Mouse (Mus musculus): ENCODE results near the gene Mfsd10. TPM values are rescaled to one million over a fixed set of nuclear protein-coding genes. Genes with fewer than 3 reads are reported as not detected.

Gene Mfsd10
- 10 to 100 TPM; 45.6 to 83.5 TPM for polyA plus RNA-seq (2017; shearing (Covaris generic))

DNA sequence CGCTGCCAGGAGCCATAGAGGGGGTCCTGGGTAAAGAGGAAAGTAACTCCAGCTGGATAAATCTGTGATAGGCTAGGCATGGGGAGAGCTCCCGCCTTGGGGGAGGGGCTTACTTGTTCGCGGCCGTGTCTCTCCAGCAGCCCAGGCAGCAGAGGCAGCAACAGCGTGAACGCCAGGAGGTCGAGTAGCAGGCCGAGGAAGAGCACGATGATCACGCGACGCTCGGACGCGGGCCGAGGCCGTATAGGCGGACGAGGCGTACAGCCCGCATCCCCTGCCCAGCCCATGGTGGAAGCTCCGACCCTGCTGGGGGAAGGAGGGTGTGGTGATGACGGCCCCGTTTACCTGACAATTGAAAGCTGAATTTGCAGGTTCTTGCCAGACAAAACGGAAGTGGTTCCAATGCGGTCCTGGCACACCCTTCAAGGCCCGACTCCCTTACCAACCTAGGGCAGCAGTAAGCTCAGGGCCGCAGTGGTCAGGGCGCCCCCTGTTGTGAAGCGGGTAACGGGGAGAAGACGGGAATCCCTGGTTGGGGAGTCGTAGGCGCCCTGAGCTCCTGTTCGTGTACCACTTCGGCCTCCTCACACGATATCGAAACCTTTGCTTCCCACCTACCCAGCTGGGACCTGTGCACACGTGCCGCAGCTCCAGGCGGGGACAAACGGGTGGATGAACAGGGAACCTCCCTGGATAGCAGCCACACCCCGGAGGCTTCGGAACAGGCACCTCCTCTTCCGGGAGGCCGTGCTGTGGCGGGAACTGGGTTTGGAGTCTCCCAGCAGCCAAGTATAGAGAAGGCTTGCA is at the start of gene Mfsd10:
Gene Mfsd10 (minus strand): TSS at position 732 of the 807 bp plus-strand sequence.
- ATAC-seq = peak; percentile 74

DNA sequence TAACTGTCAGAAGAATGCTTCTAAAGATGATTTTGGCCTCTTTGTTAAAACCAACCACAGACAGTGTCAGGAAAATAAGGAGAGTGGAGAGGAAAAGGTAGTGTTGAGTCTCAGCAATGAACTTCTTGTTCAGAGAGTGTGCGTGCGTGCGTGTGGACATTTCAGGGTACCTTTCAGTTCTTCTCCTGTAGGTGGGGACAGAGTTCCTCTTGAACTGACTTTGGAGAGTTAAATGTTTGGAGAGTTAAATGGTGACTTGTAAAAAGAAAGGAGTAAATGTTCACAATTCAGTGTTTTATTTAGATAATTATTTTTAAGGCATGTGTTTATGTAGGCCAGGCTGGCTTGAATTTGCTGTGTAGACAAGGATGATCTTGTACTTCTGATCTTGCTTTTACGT is 33.3 kb upstream of the Mfsd10 start:
- no peak for ATAC-seq

DNA sequence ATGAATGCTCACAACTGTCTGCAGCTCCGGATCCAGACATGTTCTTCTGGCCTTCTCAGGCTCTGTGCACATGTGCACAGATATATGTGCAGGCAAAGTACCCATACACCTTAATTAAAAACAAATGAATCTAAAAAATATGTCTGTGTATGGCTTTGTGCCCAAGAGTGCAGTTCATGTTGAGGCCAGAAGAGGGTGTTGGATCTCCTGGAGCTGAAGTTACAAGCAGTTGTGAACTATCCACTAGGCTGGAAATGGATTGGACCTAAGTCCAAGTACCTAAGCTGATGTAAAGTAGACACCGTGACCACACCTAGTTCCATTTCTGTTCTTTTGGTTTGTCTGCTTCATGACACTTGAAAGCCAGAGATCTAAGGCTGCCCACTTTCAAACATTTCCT is 32.5 kb upstream of the Mfsd10 start:
- ATAC-seq = no peak

DNA sequence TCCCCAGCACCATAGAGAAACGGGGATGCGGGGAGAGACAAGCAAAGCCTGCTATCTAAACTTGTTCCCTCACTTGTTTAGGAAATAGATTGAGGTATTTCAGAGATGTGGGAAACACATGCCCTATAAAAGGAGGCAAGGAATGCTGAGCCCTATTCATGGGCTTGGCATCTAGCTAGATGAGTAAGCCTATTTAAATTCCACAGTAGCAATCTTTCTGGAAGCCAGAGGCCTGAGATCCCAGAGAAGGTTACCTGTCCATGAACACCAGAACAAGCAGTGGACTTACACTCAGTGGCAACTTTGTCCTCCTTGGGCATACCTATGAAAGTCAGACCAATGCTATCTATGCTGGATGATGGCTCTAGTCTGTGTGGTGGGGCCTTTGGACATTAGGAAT is 26.2 kb upstream of the Mfsd10 start:
- no peak for ATAC-seq

DNA sequence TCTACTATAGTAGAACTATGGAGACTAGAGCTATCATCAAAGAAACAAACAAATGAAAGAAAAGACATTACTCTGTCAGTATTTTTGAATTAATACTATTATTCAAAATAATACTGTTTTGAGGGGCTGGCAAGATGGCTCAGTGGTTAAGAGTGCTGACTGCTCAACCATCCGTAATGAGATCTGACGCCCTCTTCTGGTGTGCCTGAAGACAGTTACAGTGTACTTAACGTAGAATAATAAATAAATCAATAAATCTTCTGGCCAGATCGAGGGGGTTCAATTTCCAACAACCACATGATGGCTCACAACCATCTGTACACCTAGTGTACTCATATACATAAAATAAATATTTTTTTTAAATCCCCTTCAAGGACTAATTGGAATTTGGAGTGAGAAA is 24.9 kb upstream of the Mfsd10 start:
- no peak for ATAC-seq

DNA sequence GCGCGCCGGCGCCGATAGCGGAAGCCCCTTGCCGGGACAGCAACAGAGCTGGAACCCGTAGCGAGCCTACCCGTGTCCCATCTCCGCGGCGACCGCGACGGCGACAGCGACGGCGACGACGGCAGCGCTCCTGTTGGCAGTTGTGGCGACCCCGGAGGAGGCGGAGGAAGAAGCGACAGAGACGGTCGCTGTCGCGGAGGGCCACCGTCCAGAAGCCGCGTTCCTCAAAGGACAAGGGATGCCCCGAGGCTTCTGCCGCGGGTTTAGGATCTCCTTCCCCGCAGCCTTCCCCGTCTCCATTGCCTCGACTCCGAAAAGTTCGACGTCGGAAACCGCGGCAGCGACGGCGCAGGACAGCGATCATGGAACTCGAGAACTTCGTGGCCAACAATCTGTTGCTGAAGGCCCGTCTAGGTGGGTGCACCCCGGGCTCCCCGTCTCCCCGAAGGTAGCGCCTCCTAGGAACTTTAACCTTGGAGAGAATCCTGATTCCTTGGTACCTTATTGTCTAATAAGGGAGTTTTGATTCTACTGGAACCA is 23.6 kb upstream of the Mfsd10 start:
- ATAC-seq = no peak

DNA sequence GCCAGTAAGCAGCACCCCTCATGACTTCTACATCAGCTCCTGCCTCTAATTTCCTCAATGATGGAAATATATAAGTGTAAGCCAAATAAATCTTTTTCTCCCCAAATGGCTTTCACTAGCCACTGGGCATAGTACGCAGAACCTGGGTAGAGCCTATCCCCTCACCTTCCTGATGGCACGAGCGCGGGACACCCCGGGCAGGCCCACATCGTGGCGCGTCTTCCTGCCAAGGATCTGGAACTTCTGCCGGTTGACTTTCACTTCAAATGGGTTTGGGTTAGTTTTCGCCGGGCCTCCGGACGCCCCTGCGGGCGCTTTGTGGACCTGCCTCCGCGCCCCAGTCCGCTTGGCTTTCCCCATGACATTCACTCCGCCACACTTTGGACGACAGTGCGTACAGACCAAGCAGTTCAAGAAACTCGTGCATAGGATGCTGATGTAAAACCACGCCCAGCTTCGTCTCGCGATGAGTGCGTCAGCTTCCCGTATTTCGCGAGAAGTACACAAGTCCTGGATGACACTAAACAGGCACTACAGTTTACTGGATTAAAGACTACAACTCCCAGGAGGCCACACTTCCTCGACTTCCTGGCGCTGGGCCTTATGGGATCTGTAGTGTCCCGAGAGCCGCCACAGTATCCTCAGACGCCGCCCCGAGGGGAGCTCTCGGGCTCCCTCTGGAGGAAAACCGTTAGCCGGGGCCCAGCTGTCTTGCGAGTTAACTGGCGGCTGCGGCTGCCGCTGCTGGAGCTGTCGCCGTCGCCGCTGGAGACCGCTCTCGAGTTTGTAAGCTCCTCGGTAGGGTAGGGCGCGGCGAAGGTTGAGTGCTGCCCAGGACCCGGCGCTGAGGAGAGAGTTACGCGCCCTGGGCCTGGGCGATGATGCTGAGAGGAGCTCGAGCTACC is 22.9 kb upstream of the Mfsd10 start, which contains the start of the genes Nop14 and Grk4:
Gene Nop14 (minus strand): TSS at position 463 of the 905 bp plus-strand sequence.
Gene Grk4 (plus strand): TSS at position 694 of the 905 bp plus-strand sequence.
- ATAC-seq = peak; percentile 94

DNA sequence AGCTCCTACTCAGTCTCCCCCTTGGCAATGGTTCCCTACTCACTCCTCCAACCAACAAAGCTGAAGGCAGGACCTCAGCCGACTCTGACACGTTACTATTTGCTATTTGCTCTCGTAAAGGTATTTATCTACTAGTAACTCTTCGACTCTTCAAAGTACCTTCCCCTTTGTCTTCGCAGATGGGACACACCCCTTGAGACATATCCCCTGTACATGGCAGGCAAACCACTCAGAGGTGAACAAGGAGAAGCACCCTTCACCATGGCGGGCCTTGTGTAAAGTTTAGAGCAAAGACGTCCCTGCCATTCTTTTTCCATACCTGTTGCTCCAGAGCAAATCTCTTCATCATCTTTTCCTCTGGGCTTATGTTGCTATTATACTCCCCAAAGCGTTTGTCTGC is 20.5 kb upstream of the Mfsd10 start:
- no peak for ATAC-seq

DNA sequence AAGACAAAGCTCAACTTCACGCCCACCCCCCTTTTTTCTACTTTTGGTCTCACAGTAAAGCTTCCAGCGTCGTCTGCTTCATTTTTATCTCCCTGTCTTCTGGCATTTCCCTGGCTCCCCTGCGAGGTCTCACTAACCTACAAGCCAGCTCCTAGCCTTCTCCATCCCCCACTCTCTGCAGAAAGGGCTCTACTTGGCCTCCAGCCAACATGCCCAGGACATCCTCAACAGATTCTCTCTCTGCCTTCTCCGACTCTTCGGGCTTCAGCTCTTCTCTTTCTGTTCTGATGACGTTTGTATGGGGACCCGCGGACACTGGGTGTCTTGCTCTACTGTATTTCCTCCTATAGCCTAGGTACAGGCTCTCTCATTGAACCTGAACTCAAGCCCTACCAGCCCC is 17.9 kb upstream of the Mfsd10 start:
- ATAC-seq = no peak

DNA sequence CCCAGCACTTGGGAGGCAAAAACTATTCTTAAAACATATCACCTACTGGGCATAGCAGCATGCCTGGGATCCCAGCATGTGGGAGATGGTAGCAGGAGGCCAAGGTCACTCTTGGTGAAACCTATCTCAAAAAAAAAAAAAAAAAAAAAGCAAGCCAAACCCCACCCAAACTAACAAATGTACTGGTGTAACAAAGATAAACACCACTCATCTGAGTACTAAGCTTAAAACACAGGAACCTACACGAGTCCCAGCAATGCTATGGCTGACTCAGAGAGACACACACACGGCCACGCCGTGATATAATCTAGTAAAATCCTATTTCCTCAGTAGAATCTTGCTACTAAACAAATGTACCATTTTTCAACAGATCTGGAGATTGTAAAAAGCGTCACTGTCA is 15.9 kb upstream of the Mfsd10 start:
- ATAC-seq = no peak

DNA sequence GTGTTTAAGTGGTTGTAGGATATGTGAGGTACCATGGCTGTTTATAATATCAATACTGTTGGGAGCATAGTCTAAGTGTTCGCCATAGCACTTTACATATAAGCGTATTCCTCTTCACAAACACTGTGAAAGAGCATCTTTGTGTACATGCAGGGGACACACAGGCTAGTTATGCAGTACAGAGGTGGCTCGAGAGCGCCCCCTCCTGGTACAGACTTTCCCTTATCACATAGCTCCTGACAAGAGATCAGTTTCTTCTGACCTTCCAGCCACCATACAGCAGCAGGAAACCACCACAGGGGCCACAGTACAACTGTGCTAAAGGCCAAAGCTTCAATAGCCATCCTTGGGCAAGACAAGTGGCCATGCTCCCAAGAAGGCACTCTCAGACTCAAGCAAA is 10.6 kb upstream of the Mfsd10 start:
- ATAC-seq = peak; percentile 37

DNA sequence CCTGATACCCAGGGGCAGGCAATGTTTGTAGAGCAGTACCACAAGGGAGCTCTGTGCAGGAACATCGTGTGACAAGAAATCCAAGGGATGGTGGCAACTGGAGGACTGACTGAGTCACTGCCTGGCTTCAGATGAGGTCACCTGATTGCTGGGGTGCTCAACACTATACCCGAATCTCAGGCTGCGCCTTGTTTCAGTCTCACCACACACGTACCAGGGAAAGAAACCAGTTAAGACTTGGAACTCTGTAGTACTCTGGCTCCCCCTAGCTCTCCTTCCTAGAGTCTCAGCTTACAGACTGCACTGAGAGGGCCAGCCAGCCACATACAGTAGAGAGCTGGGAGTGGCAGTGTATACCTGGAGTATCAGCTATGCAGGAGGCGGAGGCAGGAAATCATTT is 5.9 kb upstream of the Mfsd10 start:
- ATAC-seq = peak; percentile 84

DNA sequence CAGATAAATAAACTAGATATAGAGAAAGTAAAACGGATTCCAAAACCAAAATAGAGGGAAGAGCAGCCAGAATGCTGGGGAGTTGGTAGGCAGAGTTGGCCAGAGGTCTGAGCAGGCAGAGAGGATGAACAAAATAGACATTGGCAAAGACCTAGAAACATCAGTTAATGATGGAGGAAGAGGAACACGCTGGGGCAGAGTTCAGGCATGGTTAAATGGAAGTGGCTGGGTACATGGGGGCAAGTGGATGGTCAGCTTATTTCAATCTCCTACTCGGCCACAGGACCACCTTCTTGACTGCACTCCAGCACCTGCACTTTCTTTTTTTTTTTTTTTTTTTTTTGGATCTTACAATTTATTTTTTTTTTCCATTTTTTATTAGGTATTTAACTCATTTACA is 5.0 kb upstream of the Mfsd10 start:
- ATAC-seq = no peak

DNA sequence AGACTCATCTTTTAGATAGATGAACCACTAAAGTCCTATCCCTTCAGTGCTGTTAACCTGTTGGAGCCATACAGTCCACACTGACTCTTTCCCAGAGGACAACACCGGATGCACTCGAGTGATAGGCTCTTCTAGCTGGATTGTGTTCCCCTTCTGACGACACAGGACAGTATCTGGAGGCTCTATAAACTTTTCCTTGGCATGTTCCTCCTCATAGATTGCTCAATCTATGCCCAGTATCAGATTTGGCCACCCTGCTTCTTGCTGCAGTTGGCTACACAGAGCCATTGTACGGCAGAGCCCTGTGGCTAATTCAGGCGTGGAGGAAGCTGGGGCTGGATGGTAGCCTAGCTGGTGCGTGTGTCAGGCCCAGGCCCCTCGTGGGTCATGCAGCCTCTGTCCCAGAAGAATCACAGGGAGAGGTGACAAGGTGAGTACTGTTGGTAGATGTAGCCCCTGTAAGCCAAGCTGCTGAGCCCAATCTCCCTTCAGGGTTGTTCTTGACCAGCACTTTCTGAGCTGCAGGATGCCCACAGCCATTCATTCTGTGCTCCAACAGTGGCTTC is 662 bp upstream of the Mfsd10 start:
- ATAC-seq = no peak

DNA sequence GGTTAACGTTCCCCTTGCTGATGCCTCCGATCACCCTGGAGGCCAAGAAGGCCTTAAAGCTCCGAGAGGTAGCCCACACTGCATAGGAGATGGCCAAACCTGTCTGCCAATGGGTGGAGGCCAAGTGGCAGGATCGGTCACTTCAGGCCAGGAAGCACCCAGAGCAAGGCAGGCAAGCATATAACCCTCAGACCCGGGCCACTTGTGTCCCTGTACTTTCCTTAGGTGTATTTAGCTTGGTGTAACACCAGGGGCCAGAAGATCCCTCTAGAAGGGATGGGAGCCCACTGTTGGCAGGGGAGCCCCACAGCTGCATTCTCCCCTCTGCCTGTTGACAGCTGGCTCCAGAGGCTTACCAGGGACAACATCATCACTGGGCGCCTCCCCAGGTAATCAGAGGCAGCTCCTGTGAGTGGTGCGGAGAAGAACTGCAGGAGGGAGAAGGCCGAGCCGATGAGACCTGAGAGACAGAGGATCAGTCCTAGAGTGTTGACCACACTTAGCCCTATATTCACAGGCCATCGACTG is 1.3 kb downstream of the Mfsd10 start:
- no peak for ATAC-seq

DNA sequence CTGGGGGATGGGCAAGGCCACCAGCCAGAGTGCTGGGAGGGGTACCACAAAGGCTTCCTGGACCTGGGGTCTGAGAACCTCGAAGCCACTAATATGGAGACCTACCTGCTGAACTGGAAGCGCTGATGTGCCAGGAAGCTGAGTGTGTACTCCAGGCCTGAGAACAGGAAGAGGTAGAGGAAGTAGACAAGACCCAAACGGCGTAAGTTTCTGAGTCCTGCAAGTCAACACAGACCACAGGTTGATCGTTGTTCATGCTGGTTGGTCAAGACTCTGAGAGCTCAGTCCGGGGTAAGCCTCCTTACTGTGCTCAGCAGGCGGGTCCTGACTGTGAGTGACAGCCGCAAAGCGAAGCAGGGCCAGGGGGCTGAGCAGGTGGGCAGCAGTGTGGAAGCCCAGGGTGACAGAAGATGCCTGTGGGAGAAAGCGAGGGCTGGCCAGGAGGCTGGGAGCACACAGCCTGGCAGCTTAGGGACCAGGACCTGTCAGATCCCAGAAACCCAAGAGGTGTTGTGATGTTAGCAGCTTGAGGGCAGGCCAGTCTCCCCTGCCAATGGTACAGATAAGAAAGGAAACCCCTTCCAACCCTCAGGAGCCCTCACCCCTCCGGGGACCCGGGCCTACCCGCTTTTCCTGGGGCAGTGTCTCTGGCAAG is 2.1 kb downstream of the Mfsd10 start:
- ATAC-seq = no peak

DNA sequence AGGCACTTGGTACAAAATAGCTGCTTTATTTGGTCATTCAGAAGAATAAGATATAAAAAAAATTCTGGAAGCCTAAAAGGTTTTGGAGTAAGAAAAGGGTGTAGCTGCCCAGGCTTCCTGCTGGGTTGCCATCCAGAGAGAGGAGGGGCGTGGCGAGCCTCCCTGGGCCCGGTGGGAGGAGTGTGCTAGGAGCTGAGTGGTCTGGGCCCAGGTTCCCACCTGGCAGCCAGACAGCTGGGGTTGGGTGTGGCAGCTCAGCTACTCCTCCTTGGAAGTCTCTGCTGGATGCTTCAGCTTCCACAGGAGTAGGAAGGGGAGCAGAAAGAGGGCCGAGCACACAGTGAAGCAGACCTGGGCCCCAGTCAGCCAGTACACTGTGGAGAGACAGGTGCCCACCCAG is 3.4 kb downstream of the Mfsd10 start:
- no peak for ATAC-seq

DNA sequence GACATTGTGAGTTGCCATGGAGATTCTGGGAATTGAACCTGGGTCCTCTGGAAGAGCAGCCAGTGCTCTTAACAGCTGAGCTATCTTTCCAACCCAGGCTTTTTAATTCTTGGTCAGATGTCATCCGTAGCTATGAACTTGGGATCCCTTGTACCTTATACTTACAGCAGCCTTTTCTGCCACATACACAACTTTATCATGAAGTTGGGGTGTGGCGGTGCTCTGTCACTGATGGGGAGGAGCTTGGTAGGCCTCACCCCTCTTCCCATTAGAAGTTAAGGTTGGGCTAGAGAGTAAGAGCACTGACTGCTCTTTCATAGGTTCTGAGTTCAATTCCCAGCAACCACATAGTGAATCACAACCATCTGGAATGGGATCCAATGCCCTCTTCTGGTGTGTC is 4.0 kb downstream of the Mfsd10 start:
- ATAC-seq = no peak

DNA sequence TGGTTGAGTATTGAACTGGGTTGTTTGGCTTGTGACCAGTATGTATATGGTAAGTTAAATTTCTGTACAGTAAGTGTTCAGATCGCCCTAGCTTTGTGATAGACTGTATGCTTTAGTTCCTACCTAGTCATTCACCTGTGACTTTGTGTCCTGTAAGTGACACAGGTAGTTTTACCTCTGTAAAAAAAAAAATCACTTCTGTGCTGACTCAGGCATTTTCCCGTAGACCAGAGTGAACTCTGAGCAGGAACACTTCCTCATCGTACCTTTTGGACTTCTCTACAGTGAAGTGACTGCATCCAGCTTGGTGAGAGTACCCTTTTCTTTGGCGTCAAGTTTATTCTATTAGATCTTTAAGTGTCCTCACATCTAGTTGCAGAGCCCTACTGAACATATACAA is 27.0 kb downstream of the Mfsd10 start:
- ATAC-seq = no peak

DNA sequence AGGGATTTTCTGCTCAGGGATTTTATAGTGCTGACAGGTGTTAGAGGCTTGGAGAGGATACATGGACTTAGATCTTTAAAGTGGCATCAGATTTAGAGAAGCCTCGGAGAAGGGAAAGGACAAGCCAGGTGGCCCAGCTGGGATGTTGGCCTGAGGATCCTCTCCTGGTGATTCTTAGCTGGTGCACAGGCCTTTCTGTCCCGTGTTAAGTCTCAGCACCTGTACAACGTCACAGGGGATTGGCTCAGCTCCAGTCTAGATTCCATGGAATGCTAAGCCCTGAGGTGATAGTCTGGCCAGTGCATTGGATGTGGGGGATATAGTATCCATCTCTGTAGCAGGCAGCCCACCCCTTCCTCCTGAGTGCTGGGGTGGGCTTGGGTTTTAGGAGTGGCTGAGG is 28.8 kb downstream of the Mfsd10 start:
- ATAC-seq = no peak

DNA sequence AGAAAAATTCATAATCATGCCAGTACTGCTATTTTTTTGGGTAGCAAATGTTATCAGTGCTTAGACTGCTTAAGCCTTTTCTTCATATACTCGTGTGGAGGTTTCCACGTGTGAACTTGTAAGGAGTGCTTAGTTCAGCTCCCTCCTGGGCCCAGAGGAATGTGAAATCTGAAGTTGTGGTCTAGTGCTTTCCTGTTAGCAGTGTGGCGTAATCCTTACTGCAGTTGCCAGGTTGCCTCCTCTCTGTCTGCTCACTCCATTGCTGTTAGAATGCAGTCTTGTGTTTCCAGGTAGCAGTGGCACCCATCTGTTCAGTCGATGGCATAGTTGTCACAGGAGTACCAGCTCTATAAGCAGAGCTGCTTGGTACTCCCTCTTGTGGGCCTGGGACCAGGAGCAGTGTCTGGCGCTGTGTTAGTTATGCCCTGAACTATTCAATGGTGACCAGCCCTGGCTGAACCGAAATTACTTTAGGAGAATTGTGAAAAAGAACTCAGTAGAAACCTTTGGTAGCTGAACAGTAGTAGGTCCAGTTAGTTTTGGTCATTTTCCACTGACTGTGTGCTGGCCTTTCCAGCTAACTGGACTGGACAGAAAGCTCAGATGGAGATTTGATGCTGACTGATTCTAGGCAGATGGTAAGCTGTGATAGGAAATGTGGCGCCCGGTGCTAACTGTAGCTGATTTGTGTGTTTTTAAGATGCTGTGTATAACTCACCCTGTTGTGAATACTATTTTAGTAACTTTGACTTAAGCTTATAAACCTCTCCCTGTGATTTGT is 29.7 kb downstream of the Mfsd10 start:
- no peak for ATAC-seq
